Mouse (Mus musculus) ovary, postnatal 14 days (tissue): ENCODE results near the gene Rrp12.
"Not testable (repeated sequence)": the region's sequence is repeated elsewhere in the genome, so short reads cannot be mapped to it uniquely, and the experiment has no call there.

Experiments
- DNase-seq: peaks from one replicate; pipeline ENCODE4 v3.0.0; 2022; ENCODE audit warnings: low spot score

The Rrp12 gene

DNA sequence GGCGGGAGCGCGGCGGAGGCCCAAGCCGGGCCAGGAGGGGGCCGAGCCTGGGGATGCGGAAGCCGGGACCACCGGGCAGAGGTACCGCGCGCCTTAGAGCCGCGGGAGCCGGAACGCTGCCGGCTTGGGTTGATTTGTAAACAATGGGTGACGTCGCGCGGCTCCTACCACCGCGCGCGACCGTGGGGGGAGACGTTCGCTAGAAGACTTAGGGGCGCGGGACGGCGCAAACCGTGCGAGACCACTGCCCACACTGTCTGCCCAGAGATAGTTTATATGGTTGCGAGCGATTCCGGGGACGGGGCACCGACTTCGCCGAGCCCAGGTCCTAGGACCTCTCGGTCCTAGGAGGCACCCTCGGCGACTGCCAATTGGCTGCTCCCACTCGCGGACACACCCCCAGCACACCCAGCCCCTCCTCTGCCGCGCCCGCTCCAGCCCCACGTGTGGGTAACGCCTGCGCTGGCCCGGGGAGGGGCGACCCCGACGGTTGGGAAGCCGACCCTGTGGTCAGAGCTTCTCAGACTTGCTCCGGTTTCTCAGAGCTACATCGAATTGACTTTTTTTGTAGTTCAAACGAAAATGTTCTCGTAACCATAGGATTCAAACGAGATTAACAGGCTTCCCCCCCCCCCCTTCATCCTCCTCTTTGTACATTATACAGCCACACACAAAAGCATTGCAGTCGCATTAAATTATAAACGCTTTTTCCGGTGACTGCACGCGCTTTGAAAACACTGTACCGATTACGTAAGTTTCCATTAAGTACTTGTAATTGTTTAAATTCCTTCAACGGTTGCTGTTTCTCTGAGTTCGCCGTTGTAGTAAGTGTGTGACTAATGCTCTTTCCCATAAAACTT, 47.8 kb downstream of the Rrp12 start, which contains the start of gene Frat2:
Gene Frat2 (minus strand): TSS at position 141 of the 860 bp plus-strand sequence.
- DNase-seq, result peak; percentile 74

DNA sequence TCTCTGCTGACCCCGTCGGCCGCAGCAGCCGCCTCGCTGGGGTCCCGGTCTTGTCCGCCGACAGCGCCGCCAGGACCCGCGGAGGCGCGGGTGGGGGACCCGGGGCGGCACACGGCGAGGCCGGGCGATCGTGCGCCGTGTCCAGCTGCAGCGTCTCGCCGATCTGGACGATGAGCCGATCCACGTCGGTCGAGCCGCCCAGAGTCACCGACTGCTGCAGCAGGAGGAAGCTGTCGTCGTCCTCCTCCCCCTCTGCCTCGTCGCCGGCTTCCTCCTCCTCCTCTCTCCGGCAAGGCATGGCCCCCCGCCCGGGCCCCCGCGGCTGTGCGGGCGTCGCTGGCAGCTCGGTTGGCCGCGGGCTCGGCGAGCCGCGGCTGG, 48.4 kb downstream of the Rrp12 start:
- not testable (repeated sequence) for DNase-seq

DNA sequence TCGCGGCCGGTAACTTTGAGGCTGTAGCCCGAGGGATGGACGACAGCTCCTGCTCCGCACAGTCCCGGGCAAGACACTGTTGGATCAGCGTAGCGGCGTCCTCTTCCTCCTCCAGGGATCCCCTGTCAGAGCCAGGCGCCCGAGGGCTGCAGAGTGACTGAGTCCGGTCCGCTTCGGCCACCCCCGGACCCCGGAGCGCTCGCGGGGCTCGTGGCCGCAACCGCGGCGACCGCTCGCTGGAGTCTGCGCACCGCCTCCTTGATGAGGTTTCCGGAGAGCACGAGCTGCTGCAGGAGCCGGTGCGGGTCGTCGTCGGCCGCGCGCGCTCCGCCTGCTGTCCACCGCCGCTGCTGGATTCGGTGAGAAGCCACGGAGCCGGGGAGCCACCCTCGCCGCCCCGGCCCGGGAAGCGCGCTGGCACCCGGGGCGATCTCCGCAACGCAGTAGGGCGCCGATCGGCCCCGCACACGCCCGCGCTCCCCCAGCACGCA, 48.8 kb downstream of the Rrp12 start:
- peak; percentile 42 for DNase-seq

DNA sequence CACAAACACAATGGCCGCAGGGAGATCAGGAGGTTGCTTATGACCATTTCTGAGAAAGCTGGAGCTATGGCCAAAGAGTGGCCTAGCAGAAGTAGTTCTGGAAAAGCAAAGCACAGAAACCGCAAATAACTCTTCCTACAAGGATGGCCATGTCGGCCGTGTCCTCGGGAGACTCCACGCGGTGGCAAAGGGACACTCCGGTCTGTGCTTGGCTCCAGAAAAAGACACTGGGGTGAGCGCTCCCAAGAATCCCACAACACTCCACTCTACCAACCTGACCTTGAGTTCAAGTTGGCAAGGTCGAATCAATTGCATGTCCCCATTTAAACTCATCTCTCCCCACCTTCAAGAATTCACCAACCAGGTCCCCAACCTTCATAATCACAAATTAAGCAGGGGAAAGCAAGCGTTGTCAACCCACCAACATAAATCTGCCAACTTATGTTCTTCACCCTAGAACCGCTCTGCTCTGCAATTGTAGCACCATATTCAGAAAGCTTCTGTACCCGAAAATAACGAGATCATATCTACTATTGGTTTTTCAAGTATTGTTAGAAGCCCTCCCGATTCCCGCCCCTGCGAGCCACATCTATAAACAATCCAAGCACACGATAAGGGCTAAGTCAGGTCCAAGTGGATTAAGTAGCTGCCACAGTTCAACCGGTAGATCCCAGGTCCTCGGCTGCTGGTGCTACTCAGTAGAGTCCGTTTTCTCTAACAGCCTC, 49.4 kb downstream of the Rrp12 start:
- no peak for DNase-seq

DNA sequence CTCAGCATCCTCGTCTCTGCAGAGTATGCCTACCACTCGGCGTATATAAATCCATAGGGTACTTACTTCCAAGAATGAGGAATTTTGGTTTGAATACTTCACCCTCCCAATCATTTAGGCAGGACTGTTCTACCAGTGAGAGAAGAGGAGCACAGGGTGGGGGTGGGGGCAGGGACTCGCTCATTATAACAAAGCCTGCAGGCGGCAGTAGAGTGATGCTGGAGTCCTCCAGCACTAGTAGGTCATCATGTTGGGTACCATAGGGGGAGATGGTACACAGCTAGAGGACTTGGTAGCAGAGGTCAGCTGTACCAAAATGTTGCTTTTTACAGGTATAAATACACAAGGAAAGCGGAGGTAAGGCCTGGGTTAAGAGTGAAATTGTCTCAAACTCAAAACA, 51.6 kb downstream of the Rrp12 start:
- DNase-seq, result no peak

DNA sequence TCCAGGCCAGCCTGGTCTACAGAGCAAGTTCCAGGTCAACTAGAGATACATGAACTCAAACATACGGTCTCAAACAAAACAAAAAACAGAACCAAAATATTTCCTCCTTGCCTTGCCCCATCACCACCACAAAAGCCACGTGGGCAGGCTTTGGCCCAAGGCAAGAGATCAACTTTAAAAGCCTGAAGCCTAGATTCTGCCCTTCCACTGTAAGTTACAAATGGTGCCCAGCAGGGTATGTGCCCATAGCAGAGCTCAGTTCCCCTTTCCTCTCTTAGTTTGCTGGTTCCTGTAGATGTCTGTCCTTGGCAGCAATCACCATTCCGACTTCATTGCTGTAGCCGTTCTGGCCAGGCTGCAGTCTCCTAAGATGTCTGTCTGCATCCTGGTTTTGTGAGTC, 53.3 kb downstream of the Rrp12 start:
- DNase-seq, result no peak

DNA sequence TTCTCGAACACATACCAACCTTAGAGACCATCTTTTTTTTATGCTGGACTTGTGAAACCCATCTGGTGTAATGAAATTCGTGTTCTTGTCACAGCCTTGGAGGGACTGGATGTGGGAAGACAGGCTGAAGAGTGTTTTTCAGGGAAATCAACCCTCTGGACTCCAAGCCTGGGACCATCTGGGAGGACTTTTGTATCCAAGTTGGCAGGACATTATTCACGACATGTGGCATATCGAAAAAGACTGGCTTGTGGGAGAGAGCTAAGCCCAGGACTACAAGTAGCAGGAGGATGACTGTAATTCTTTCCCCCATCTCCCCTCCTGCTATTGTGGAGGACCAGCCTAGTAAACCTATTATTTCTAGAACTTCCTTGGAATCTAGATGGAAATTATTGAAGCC, 53.8 kb downstream of the Rrp12 start:
- DNase-seq, result no peak

DNA sequence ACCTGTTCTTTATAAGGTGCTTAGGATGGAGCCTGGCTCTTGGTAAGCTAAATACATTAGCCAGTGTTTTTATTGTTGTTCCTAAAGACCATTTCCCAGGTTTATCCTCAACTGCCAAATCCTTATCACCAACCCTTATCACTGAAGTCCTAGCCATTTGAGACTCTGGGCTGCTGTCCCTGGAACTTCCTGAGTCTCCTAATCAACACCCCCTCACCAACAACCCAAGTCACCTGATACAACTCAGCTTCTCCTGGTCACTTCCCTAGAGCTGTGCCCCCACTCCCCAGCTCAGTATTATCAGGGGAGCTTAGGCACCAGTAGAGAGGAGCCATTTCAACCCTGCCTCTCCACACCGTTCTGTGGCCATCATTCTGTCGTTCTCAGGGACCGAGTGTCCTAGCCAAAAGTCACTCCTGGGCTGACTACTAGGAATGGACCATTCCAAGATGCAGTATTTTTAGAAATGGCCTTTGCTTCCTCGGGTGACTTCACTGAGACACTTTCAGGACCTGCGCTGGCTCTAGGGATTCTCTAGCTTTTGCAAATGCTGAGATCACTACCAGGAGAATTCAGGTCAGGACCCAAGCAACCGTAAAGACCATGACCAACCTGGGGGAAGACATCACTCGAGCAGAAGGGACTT, 54.7 kb downstream of the Rrp12 start:
- no peak for DNase-seq

DNA sequence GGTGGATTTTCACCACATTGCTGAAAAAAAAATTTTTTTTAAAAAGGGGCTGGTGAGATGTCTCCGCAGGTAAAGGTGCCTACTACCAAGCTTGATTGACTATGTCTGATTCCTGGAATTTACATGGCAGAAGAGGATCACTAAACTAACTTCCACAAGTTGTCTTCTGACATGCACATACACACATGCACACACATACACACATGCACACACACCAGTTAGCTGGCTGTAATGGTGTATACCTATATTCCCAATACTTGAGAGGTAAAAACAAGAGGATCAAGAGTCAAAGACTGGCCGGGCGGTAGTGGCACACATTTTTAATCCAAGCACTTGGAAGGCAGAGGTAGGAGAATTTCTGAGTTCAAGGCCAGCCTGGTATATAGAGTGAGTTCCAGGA, 56.3 kb downstream of the Rrp12 start:
- no peak for DNase-seq

DNA sequence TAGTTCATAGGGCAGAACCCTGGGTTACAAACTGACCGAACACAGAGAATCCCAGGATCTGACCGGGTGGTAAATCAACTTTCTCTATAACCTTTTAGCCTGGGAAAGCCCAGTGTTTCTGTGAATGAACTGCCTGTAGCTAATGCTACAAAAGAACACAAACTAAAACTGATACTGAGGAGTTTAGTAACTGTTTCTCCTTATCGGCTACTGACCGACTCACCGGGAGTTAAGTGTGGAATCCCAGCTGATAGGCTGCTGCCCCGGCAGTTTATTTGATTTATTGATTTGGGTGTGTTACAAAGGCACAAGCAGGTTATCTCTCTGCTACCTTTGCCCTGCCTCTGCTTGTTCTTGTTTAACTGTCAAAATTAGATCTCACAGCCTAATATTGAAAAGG, 57.2 kb downstream of the Rrp12 start:
- DNase-seq, result no peak

DNA sequence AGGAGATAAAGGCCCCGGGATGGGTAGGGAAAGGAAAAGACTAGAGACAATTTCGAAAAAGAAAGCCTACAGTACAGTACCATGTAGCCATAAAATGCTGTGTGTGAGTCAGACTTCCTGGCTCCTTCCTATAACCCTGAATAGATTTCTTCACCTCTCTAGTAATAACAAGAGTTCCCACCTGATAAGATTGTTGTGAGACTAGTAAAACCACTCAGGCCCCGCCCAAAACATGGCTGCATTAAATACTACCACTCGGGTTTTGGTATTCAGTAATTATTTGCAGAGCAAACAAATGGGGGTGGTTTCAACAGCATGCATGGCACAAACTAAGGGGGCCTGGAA, 58.1 kb downstream of the Rrp12 start:
- no peak for DNase-seq

DNA sequence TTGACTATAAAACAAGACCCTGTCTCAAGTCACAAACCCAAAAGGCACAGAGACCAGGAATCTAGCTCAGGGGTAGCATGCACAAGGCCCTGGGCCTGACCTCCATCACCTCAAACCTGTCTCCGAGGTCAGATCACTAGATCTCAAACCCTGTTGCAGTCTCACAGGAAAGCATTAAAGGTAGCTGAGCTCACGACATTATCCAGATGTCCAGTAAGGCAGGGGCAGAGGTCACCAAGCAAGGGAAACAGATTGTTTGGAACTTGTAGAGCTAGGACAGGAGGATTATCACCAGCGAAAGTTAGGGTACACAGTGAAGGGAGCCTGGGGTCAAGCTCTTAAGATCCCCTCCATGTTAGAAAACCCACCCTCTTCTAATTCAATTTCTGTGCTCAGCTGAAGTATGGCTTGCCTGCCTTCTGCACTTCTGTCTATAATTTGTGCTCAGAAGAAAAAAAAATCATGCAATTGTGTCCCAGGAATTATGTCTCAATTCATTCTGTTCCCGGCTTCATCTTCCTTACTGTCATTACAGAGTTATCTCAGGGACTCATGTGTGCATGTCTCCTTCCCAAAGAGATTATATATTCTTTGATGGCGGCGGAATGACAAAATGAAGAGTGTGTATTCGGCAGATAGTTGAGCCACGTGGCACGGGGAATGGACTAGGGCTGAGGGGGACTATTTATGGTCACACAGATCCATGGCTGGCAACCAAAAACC, 58.6 kb downstream of the Rrp12 start:
- no peak for DNase-seq

DNA sequence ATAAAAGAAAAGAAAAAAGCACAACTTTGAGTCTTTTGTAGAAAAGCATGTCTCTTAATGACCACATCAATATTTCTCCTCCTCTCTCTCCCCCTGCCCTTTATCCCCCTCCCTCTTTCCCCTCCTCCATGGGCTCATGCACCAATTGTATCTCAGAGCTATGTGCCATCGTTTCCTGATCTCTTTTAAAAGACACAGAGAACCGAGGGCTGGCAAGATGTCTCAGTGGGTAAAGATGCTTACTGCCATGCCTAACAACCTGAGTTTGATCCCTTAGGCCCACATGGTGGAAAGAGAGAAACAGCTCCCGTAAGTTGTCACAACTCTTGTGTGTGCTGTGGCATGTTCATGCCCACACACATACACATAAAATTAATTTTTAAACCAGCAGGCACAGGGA, 59.3 kb downstream of the Rrp12 start:
- no peak for DNase-seq

DNA sequence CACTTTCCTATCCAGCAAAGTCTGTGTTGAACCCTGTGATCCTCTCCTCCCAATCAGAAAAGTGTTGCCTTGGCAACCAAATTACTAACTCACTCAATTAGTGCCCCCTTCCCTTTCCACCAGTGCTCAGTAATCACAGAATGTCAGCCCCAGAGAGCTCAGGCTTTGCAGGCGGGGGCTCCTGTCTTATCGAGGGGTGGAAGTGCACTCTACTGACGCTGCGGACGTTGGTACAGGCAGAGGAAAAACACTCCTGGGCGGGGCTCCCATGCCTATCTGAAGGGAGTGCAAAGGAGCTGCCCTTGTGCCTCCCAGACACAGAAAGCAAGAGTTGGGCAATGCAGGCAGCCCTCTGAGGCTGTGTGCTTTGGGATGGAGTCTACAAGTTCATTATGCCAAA, 60.2 kb downstream of the Rrp12 start:
- DNase-seq, result no peak

DNA sequence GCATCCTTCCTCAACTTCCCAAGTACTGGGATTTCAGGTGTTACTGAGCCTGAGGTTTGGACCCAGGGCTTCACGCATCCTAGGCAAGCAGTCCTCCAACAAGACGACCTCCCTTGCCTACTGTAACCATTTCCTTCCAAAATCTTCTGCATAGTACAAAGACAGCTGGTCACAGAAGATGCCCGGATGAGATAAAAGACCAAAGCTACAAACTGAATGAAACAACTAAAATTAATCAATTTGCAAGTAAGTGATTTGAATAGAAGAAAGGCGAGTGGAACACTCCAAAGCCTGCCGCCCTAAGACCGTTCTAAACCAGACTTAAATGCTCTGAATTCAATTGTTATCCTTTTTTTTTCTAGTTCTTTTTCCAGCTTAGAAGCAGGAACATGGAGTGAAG, 60.6 kb downstream of the Rrp12 start:
- DNase-seq, result no peak

DNA sequence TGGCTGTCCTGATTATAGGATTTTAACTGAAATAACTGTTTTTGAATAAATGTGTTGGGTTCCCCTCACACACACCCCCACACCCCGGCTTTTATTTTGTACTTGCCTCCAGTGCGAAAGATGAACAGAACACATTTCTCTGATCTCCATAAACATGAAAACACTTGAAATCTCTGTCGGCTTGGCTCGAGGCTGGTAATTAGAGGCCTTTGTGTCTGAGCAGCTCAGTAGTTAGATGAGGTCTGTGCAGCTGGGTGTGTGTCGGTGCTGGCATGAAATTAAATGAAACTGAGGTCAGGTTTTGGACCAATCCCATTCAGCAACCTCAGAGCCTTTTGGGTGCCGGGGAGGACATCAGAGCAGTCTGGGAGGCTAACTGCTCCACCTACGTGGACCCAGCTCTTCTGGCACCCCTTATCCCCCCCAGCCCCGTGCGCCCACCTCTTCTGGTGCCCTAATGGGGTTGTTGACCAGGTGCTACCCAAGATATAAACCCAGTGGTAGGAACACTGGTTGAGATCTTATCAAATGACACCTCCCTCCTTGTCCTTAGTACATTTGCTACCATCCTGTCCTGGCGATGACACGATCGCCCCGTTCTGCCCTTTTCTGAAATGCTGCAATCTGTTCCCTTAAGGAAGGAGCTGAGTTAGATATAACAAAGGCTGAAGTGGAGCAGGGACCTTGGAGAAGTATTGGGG, 63.3 kb downstream of the Rrp12 start:
- DNase-seq, result no peak

DNA sequence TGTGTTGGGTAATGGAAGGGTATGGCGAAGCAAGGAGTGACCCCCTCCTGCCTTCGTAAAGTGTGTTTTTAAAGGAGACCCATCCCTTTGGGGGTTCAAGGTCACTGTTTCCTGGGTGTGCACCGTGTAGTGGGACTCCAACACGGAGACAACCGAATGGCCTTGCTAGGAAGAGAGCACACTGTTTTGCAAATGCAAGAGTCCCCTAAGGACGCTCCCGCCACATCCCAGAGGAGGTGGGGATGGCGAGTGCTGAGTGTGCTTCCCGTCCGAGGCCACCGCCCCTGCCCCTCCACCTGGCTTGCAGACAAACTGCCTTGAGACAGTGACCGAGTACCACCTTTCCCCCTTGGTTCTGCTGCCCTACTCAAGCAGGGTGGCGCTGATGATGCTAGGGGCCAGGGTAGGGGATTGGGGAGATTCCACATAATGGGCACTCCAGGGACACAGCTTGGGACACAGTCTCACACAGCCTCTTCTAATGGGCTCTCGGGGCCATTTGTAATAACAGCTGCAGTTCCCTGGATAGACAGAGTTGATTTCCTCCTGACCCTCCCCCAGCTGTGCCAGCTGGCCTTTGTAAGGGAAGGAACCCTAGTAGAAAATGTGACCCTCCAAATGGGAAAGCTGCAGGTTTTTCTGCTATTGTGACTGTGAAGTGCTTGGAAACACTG, 64.1 kb downstream of the Rrp12 start:
- no peak for DNase-seq

DNA sequence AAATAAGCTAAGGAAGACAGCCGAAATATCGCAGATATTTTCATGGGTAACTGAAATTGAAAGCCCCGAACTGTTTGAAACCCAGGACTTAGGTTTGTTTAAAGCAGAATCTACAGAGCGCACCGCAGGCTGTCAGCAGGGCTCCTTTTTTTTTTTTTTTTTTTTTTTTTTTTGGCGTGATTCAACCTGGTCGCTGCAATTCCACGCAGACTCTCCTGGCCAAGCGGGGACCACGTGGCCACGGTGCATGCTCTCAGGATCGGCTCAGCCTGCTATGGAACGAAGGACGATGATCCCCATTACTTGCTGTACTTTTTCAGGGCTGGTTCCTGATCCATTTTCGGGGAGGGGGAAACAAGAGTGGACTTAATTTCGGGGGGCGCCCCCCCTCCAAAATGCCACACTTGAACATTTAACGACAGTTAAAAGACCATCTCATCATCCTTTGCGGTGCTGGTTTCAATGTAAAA, 64.8 kb downstream of the Rrp12 start:
- no peak for DNase-seq

DNA sequence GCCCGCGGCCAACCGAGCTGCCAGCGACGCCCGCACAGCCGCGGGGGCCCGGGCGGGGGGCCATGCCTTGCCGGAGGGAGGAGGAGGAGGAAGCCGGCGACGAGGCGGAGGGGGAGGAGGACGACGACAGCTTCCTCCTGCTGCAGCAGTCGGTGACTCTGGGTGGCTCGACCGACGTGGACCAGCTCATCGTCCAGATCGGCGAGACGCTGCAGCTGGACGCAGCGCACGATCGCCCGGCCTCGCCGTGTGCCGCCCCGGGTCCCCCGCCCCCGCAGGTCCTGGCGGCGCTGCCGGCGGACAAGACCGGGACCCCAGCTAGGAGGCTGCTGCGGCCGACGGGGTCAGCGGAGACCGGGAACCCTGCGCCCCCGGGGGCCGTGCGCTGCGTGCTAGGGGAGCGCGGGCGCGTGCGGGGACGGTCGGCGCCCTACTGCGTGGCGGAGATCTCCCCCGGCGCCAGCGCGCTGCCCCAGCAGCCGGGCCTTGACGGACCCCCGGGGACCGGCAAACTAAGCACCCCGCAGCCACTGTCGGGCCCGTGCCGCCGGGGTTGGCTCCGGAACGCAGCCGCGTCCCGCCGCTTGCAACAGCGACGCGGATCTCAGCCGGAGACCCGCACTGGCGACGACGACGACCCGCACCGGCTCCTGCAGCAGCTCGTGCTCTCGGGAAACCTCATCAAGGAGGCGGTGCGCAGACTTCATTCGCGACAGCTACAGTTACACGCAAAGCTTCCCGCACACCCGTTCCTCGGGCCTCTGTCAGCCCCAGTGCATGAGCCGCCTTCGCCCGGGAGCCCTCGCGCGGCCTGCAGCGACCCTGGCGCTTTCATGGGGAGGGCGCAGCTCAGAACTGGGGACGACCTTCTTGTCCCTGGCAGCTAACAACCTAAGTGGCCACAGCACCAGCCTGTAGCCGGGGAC, 65.6 kb downstream of the Rrp12 start:
- DNase-seq, result peak; percentile 65
